Mouse (Mus musculus) adipocyte (in vitro differentiated cells): ENCODE data around the gene Tyw3.

Source experiments
- DNase-seq: peaks from one replicate; pipeline ENCODE4 v3.0.0-alpha.2; 2016; ENCODE audit warnings: low spot score

The Tyw3 gene

GRCm38 (mm10) chr3:154565437-154565836 lies 31.5 kb downstream of the Tyw3 start:
- no peak for DNase-seq

- no peak for DNase-seq
Measured at GRCm38 (mm10) chr3:154562192-154562591, 34.7 kb downstream of the Tyw3 start.

GRCm38 (mm10) chr3:154551035-154551411 lies 45.9 kb downstream of the Tyw3 start:
- DNase-seq, result no peak

- DNase-seq, result no peak
Measured at GRCm38 (mm10) chr3:154550326-154551034, 46.4 kb downstream of the Tyw3 start.

- DNase-seq, result no peak
Measured at GRCm38 (mm10) chr3:154548868-154549301, 48.0 kb downstream of the Tyw3 start.

- no peak for DNase-seq
Measured at GRCm38 (mm10) chr3:154547549-154548426, 49.1 kb downstream of the Tyw3 start.

GRCm38 (mm10) chr3:154546234-154546633 lies 50.7 kb downstream of the Tyw3 start:
- no peak for DNase-seq

- peak; percentile 65 for DNase-seq
Measured at GRCm38 (mm10) chr3:154540086-154540911, 56.6 kb downstream of the Tyw3 start.

GRCm38 (mm10) chr3:154536134-154536533 lies 60.8 kb downstream of the Tyw3 start:
- DNase-seq, result no peak

- peak; percentile 46 for DNase-seq
Measured at GRCm38 (mm10) chr3:154533246-154533645, 63.7 kb downstream of the Tyw3 start.

GRCm38 (mm10) chr3:154528973-154529372 lies 67.9 kb downstream of the Tyw3 start:
- no peak for DNase-seq

- no peak for DNase-seq
Measured at GRCm38 (mm10) chr3:154526610-154527009, 70.3 kb downstream of the Tyw3 start.
